Mouse (Mus musculus) inflammation-experienced regulatory T-cells (primary cell): ENCODE measurements around the gene Hoxd8. TPM values are rescaled to one million over a fixed set of nuclear protein-coding genes. Genes with fewer than 3 reads are reported as not detected.

Source experiments
- polyA plus RNA-seq, 2 experiments: library from polyadenylated mRNA; unstranded; fragments of 100-300 nt; shearing (Covaris generic); gene quantifications; one replicate each; pipeline ENCODE4 v1.2.1; 2017

Gene Hoxd8
- polyA plus RNA-seq = under 1 TPM; 0.27 to 0.39 TPM

GRCm38 (mm10) chr2:74704393-74704998 is at the start of gene Hoxd8:
Gene Hoxd8 (plus strand): TSS chr2:74704615.

GRCm38 (mm10) chr2:74659507-74660005 is 44.9 kb upstream of the Hoxd8 start, which contains the start of gene Evx2:
Gene Evx2 (minus strand): TSS chr2:74659557.

GRCm38 (mm10) chr2:74667842-74668357 is 36.5 kb upstream of the Hoxd8 start, which contains the start of gene Hoxd13:
Gene Hoxd13 (plus strand): TSS chr2:74668310.

GRCm38 (mm10) chr2:74674881-74675665 is 29.3 kb upstream of the Hoxd8 start, which contains the start of gene Hoxd12:
Gene Hoxd12 (plus strand): TSS chr2:74675013.

GRCm38 (mm10) chr2:74678891-74679595 is 25.4 kb upstream of the Hoxd8 start, which contains the start of gene Hoxd11:
Gene Hoxd11 (plus strand): TSS chr2:74679557.

GRCm38 (mm10) chr2:74691022-74691951 is 13.1 kb upstream of the Hoxd8 start, which contains the start of gene Hoxd10:
Gene Hoxd10 (plus strand): TSS chr2:74691924.

GRCm38 (mm10) chr2:74697567-74698121 is 6.8 kb upstream of the Hoxd8 start, which contains the start of gene Hoxd9:
Gene Hoxd9 (plus strand): TSS chr2:74697727.

GRCm38 (mm10) chr2:74711721-74712621 is 7.6 kb downstream of the Hoxd8 start, which contains the start of the genes Hoxd3 and Hoxd4:
Gene Hoxd3 (plus strand): TSS chr2:74711927.
Gene Hoxd4 (plus strand): TSS chr2:74711929.

GRCm38 (mm10) chr2:74726551-74726950 is 22.1 kb downstream of the Hoxd8 start, which contains the start of gene Gm28230:
Gene Gm28230 (plus strand): TSS chr2:74726728.

Other genes starting within 250 kb of the Hoxd8 start
- gene Lnpk, start 125.2 kb upstream of the Hoxd8 start, polyA plus RNA-seq = 10 to 100 TPM; 17.5 to 19.3 TPM
- under 1 TPM in 1 of 2 experiments, not detected in 1; 0.20 TPM for gene Evx2, start 45.1 kb upstream of the Hoxd8 start, polyA plus RNA-seq
- gene Hoxd13, start 36.3 kb upstream of the Hoxd8 start, polyA plus RNA-seq = not detected
- gene Hoxd12, start 29.6 kb upstream of the Hoxd8 start, polyA plus RNA-seq = not detected
- under 1 TPM in 1 of 2 experiments, not detected in 1; 0.55 TPM for gene Hoxd11, start 25.1 kb upstream of the Hoxd8 start, polyA plus RNA-seq
- under 1 TPM in 1 of 2 experiments, not detected in 1; 0.26 TPM for gene Hoxd10, start 12.7 kb upstream of the Hoxd8 start, polyA plus RNA-seq
- gene Hoxd9, start 6.9 kb upstream of the Hoxd8 start, polyA plus RNA-seq = not detected
- not detected for gene Hoxd3, start 7.3 kb downstream of the Hoxd8 start, polyA plus RNA-seq
- gene Hoxd4, start 7.3 kb downstream of the Hoxd8 start, polyA plus RNA-seq = under 1 TPM; 0.11 to 0.45 TPM
- not detected for gene Gm28230, start 22.1 kb downstream of the Hoxd8 start, polyA plus RNA-seq
- gene Hoxd1, start 58.4 kb downstream of the Hoxd8 start, polyA plus RNA-seq = not detected
- gene Mtx2, start 121.2 kb downstream of the Hoxd8 start, polyA plus RNA-seq = 10 to 100 TPM; 65.7 to 75.5 TPM